Mouse (Mus musculus) midbrain, embryonic 13.5 days (tissue): ENCODE results near the gene Rnf212. TPM values are rescaled to one million over a fixed set of nuclear protein-coding genes. Genes with fewer than 3 reads are reported as not detected.

Experiments used
- ATAC-seq: fragments of 200-750 bp; cut with Nextera tagmentation; 2 replicates; pipeline ENCODE4 v1.8.0; 2017; ENCODE audit warnings: mild to moderate bottlenecking, moderate TSS enrichment, moderate library complexity
- H3K27ac ChIP-seq: fragments of 300-500 bp; sonication (generic); 2 replicates; pipeline ENCODE4 v1.5.1; 2015; ENCODE audit warnings: inconsistent platforms, mild to moderate bottlenecking, moderate library complexity
- H3K27me3 ChIP-seq: fragments of 300-500 bp; sonication (generic); 2 replicates; pipeline ENCODE4 v1.6.1; 2015; ENCODE audit warnings: mild to moderate bottlenecking, inconsistent platforms
- H3K36me3 ChIP-seq: fragments of 300-500 bp; sonication (generic); 2 replicates; pipeline ENCODE4 v1.6.1; 2015; ENCODE audit warnings: mild to moderate bottlenecking, inconsistent platforms
- H3K4me1 ChIP-seq: fragments of 300-500 bp; sonication (generic); replicated peaks from 2 replicates; pipeline ENCODE4 v1.6.1; 2015; ENCODE audit warnings: inconsistent platforms
- H3K4me2 ChIP-seq: fragments of 300-500 bp; sonication (generic); replicated peaks from 2 replicates; pipeline ENCODE4 v1.6.1; 2015; ENCODE audit warnings: moderate library complexity, mild to moderate bottlenecking, inconsistent platforms
- H3K4me3 ChIP-seq: fragments of 300-500 bp; sonication (generic); replicated peaks from 2 replicates; pipeline ENCODE4 v1.5.1; 2015; ENCODE audit warnings: mild to moderate bottlenecking, inconsistent platforms
- H3K9ac ChIP-seq: fragments of 300-500 bp; sonication (generic); replicated peaks from 2 replicates; pipeline ENCODE4 v1.6.1; 2015; ENCODE audit warnings: mild to moderate bottlenecking, inconsistent platforms
- H3K9me3 ChIP-seq: fragments of 300-500 bp; sonication (generic); 2 replicates; pipeline ENCODE4 v1.6.1; 2016; ENCODE audit warnings: mild to moderate bottlenecking, inconsistent platforms
- WGBS: fragments of 180-500 bp; shearing (Covaris S2); methylation state at CpG from one replicate; pipeline ENCODE4 v1.1.7; 2015; 5-methylcytosine and 5-hydroxymethylcytosine counted together
- polyA plus RNA-seq: library from polyadenylated mRNA; unstranded; fragments of >200 nt; fragmentation: Nextera tagmentation; extraction: Ambion mirVana; gene quantifications from 2 replicates; pipeline ENCODE4 v1.2.1, GENCODE M21; 2015

Rnf212 gene
- polyA plus RNA-seq, 1 experiment from 2014 or later = not detected

DNA sequence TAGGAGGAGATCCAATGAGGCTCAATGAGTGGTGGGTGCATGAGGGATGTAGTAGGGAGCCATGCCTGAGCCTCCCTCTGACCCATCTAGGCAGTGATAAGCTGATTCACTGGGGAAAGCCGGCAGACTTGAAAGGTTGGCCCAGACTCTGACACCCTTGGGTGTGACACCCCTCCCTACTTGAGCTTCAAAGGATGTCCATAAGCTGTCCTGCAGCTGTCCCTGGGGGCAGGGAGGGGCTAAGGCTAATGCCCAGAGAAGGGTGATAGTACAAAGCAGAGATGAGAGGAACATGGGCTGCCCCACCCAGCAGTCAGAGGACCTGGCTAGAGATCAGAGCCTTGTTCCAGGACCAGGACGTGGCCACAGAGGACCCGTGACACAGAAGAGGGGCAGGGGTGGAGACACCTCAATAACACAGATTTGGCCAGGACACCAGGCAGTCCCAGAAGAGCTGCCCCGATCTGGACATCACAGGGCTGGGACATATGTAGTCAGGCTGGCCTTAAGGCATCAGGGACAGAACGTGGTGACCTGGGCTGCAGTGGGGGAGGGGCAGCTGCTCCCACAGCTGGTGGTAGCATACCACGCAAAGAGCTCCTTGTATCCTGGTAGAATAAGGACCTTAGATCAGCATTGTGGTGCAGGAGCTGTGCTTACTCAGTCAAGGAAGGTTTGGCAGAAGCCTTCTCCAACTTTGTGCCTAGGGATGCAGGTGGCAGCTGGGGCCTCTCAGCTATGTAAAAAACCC is 65.6 kb downstream of the Rnf212 start:
- no peaks in the 10 kb centered on the region for H3K4me1 ChIP-seq
- H3K4me3 ChIP-seq = no peak overlapping the region
- H3K9me3 ChIP-seq = no peaks in the 10 kb centered on the region
- no peaks in the 10 kb centered on the region for H3K27me3 ChIP-seq
- H3K4me2 ChIP-seq = no peak overlapping the region
- H3K27ac ChIP-seq = no peak overlapping the region
- WGBS = 70% methylated on average over 6 of the region's 6 CpGs
- H3K9ac ChIP-seq = no peak overlapping the region
- peaks cover 21% of the 10 kb centered on the region for H3K36me3 ChIP-seq
- ATAC-seq = 0 out of 2 replicates have a peak, but pooled peaks have one; percentile 40

DNA sequence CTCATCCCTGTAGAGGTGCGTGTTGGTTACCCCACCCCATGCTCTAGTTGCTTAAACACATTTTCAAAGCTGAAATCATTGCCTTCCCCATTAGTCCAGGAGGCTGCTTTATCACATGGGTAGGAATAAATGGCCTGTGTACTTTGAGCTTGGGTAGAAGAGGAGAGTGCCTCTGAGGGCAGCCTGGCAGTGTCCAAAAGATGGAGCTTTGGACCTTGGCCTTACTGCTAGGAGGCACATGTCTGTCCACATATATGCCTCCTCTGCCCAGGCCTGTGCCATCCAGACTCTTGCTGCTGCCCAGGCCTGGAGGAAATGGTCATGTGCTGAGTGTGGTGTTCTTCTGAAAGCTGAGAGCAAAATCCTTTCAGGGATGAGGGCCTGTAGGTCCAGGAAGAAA is 66.4 kb downstream of the Rnf212 start:
- Histone ChIP-seq H3K27me3 (no peaks in the 10 kb centered on the region), H3K36me3 (peaks cover 21% of the 10 kb centered on the region), H3K9me3 (no peaks in the 10 kb centered on the region), H3K4me3 (no peak overlapping the region), H3K27ac (no peak overlapping the region), H3K4me1 (no peaks in the 10 kb centered on the region), H3K4me2 (no peak overlapping the region), H3K9ac (no peak overlapping the region)
- no peak for ATAC-seq
- 100% methylated on average over 1 of the region's 1 CpGs for WGBS

GRCm38 (mm10) chr5:108707758-108708157 is 67.0 kb downstream of the Rnf212 start:
- H3K4me1 ChIP-seq = no peaks in the 10 kb centered on the region
- no peaks in the 10 kb centered on the region for H3K9me3 ChIP-seq
- H3K27ac ChIP-seq = no peak overlapping the region
- H3K4me2 ChIP-seq = no peak overlapping the region
- WGBS = 84% methylated on average over 2 of the region's 2 CpGs
- no peak overlapping the region for H3K4me3 ChIP-seq
- H3K9ac ChIP-seq = no peak overlapping the region
- H3K27me3 ChIP-seq = no peaks in the 10 kb centered on the region
- no peak for ATAC-seq
- peaks cover 25% of the 10 kb centered on the region for H3K36me3 ChIP-seq

- Histone ChIP-seq H3K9me3 (no peaks in the 10 kb centered on the region), H3K27me3 (no peaks in the 10 kb centered on the region), H3K27ac (no peak overlapping the region), H3K4me2 (no peak overlapping the region), H3K4me1 (peaks cover 4% of the 10 kb centered on the region; the same call in 1 of the 2 replicates), H3K36me3 (peaks cover 25% of the 10 kb centered on the region), H3K4me3 (no peak overlapping the region), H3K9ac (no peak overlapping the region)
- no peak for ATAC-seq
- WGBS = 89% methylated on average over 12 of the region's 12 CpGs
Observed at GRCm38 (mm10) chr5:108703754-108704626, 70.8 kb downstream of the Rnf212 start.

DNA sequence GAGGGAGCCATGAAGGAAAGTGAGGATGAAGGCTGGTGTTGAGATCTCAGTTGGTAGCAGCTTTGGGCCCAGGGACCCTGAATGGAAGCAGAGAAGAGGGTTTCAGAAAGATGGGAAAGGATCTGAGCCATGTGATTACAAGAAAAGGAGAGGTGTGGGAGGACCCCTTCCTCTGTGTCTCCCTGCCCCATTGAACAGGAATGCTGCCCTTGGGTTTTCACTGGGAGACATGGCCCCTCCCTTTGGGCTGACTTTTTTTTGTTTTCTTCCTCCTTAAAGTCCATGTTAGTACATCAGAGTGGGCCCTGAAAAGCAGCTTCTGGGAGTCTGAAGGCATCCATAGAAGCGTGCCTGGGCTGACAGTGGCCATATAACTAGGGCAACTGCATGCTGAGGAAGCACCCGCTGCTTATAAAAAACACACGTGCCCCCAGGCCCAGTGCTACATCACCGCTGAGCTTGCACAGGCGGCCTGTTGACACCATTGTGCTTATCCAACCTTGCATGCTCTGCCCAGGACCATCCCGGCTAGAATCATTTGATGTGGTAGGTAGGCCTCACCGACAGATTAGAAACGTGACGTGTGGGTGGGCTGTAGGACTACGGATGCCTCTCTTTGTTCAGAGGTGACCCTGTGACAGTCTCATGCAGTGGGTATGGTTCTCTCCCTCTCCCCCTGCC is 73.3 kb downstream of the Rnf212 start:
- Histone ChIP-seq H3K4me1 (peaks cover 16% of the 10 kb centered on the region), H3K9me3 (no peaks in the 10 kb centered on the region), H3K4me2 (no peak overlapping the region), H3K9ac (no peak overlapping the region), H3K27ac (no peak overlapping the region), H3K36me3 (peaks cover 24% of the 10 kb centered on the region), H3K27me3 (no peaks in the 10 kb centered on the region), H3K4me3 (no peak overlapping the region)
- no peak for ATAC-seq
- 76% methylated on average over 10 of the region's 10 CpGs for WGBS

DNA sequence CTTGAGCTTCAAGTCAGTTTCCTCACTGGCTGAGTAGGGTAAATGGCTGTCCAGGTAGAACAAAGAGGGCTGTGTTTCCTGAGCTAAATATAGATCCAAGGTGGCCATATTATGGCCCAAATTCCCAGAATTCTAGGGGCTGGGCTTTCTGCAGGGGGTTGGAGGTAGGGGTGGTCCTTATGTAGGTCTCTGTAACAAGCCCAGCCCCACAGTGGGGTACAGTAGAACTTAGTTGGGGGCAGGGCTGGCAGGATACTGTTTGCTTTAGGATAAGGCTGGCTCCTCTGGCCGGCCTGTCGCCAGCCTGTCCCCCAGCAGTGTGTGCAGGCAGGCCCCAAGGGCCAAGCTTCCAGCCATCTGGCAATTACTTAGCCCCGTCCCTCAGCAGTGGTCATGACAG is 74.4 kb downstream of the Rnf212 start:
- H3K4me3 ChIP-seq = no peak overlapping the region
- ATAC-seq = no peak
- no peak overlapping the region for H3K9ac ChIP-seq
- WGBS = 64% methylated on average over 3 of the region's 3 CpGs
- H3K36me3 ChIP-seq = peaks cover 12% of the 10 kb centered on the region
- no peaks in the 10 kb centered on the region for H3K9me3 ChIP-seq
- 0 out of 2 replicates have a peak, but pooled peaks cover under 1% of the 10 kb centered on the region for H3K27me3 ChIP-seq
- no peak overlapping the region for H3K4me2 ChIP-seq
- H3K27ac ChIP-seq = no peak overlapping the region
- H3K4me1 ChIP-seq = peaks cover 21% of the 10 kb centered on the region

DNA sequence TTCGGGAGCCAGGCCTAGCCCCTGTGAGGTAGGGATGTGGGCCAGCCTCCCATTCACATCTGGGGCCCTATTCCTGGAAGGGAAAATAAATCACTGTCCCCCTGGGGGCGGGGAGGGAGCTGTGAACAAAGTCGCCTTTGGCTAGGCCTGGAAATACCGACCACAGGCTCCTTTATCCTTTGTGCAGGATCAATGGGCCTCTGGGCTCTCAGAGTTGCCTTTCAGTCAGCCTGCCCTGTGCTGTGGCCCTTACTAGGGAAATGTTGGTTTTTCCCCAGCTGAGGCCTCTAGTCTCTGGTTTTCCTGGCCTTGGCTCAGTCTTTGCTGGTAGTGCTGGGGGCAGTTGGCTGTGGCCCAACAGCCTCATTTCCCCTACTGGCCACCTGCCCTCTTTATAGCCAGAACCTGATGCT is 77.4 kb downstream of the Rnf212 start:
- H3K9ac ChIP-seq = no peak overlapping the region
- H3K9me3 ChIP-seq = no peaks in the 10 kb centered on the region
- 10% methylated on average over 4 of the region's 4 CpGs for WGBS
- H3K4me1 ChIP-seq = peaks cover 31% of the 10 kb centered on the region
- no peak overlapping the region for H3K4me2 ChIP-seq
- H3K36me3 ChIP-seq = no peaks in the 10 kb centered on the region
- ATAC-seq = no peak
- peaks cover 14% of the 10 kb centered on the region for H3K27me3 ChIP-seq
- H3K4me3 ChIP-seq = no peak overlapping the region
- H3K27ac ChIP-seq = peak overlapping the region; percentile 22; the same call in 1 of the 2 replicates

DNA sequence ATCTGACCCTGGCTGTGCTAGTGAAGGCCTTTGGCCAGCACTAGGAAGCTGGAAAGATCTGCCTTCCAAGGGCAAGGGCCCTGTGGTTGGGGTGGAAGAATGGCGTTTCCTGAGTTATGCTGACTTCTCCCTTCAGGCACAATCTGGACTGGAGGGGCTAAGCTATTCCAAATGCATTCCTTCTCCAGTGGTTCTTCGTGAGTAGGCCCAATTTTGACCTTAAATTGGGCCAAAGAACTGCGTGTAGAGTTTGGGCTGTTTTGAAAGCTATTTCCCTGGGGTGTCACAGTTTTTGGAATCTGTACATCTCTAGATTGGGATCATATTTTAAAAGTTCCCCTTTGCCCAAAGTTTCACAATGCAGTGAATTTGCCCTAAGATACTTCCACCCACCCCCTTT is 78.2 kb downstream of the Rnf212 start:
- Histone ChIP-seq H3K4me2 (no peak overlapping the region), H3K9me3 (no peaks in the 10 kb centered on the region), H3K27ac (no peak overlapping the region), H3K36me3 (no peaks in the 10 kb centered on the region), H3K27me3 (peaks cover 22% of the 10 kb centered on the region), H3K4me3 (no peak overlapping the region), H3K9ac (no peak overlapping the region), H3K4me1 (peaks cover 34% of the 10 kb centered on the region)
- ATAC-seq = no peak
- WGBS = 86% methylated on average over 3 of the region's 3 CpGs

GRCm38 (mm10) chr5:108695861-108696260 is 78.9 kb downstream of the Rnf212 start:
- WGBS = 92% methylated on average over 12 of the region's 12 CpGs
- H3K4me2 ChIP-seq = no peak overlapping the region
- peaks cover 34% of the 10 kb centered on the region for H3K4me1 ChIP-seq

DNA sequence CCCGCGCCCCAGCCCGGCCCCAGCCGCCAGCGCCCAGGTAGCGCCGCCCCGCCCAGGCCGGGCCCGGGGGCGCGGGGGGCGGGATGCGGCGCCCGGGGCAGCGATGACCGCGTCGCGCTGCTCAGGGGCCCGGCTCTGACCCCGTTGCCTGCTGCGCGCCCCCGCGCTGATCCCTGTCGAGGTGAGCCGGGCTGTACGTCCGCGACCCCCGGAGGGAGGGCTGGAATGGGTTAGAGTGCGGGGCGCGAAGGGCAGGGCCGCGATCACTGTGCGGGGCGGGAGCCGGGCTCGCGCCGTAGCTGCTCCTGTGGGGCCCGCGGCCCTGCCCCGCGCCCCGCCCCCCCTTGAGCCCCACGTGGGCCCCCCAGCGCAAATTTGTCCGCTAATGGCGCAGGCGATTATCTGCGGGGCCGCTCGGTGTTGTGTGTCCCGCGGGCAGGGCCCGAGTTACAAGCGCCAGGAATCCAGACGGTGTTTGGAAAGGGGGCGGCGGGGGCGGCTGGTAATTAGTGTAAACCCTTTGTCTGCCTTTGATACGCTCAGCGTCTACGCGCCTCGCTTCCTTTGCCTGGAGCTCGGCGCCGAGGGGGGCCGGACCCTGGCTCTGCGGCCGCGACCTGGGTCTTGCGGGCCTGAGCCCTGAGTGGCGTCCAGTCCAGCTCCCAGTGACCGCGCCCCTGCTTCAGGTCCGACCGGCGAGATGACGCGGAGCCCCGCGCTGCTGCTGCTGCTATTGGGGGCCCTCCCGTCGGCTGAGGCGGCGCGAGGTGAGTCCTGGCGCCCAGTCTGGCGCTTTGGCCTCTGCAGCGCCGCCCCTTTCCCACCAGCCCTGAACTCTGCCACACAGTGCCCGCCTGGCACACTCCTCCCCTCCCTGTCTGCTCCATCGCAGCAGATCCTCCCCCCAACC is 80.2 kb downstream of the Rnf212 start:
- Histone ChIP-seq H3K27me3 (peaks cover 24% of the 10 kb centered on the region), H3K27ac (no peak overlapping the region), H3K9me3 (no peaks in the 10 kb centered on the region), H3K9ac (peak overlapping the region; percentile 67), H3K4me1 (peaks cover 31% of the 10 kb centered on the region), H3K36me3 (no peaks in the 10 kb centered on the region), H3K4me2 (peak overlapping the region; percentile 96), H3K4me3 (peak overlapping the region; percentile 80)
- WGBS = under 1% methylated on average over 69 of the region's 99 CpGs
- peak; percentile 66 for ATAC-seq

More at GRCm38 (mm10) chr5:108695861-108696260, 78.9 kb downstream of the Rnf212 start:
- Histone ChIP-seq H3K27ac (no peak overlapping the region), H3K9me3 (no peaks in the 10 kb centered on the region), H3K9ac (no peak overlapping the region), H3K27me3 (peaks cover 24% of the 10 kb centered on the region), H3K4me3 (no peak overlapping the region), H3K36me3 (no peaks in the 10 kb centered on the region)
- no peak for ATAC-seq

DNA sequence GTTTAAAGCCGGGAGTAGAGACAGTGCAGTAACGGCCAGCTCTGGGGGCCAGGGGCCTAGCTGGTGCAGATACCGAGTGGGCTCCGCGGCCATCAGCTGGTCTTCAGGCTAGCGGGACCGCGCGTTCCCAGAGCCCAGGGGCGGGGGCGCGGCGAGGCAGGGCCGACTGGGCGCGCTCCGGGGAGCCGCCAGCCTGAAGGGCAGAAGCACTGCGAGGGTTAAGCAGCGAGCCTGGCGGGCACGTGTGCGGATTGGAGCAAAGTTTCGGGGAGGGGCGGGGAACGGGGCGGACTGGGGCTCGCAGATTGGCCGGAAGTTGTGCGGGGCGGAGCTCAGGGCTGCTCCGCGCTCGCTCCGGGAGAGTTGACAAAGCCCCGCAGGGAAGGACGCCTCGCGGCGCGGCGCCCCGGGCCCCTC is 80.9 kb downstream of the Rnf212 start:
- H3K9ac ChIP-seq = peak overlapping the region; percentile 67
- H3K27ac ChIP-seq = no peak overlapping the region
- H3K4me1 ChIP-seq = peaks cover 34% of the 10 kb centered on the region
- no peaks in the 10 kb centered on the region for H3K9me3 ChIP-seq
- peak; percentile 95 for ATAC-seq
- H3K36me3 ChIP-seq = no peaks in the 10 kb centered on the region
- under 1% methylated on average over 34 of the region's 43 CpGs for WGBS
- peaks cover 24% of the 10 kb centered on the region for H3K27me3 ChIP-seq
- peak overlapping the region; percentile 96 for H3K4me2 ChIP-seq
- H3K4me3 ChIP-seq = peak overlapping the region; percentile 80
